Mouse (Mus musculus): ENCODE data around the gene Rhobtb1. TPM values are rescaled to one million over a fixed set of nuclear protein-coding genes. Genes with fewer than 3 reads are reported as not detected.

Gene Rhobtb1
- polyA plus RNA-seq, 1 experiment: 7.5 TPM

GRCm38 (mm10) chr10:69179341-69179740, 28.1 kb downstream of the Rhobtb1 start:
- H3K36me3 ChIP-seq (ENCODE audit: control insufficient read depth, insufficient read depth): no peaks in the 10 kb centered on the region
- no peak overlapping the region for H3K4me2 ChIP-seq (ENCODE audit: low read depth)
- no peak overlapping the region for H3K4me3 ChIP-seq
- no peak overlapping the region for H3ac ChIP-seq (ENCODE audit: control insufficient read depth, insufficient read length)
- no peak for TF ChIP-seq POLR2A (IDR thresholded peaks at IDR 0.05; ENCODE audit: insufficient read length, low read depth)
- TF ChIP-seq MAX (IDR thresholded peaks at IDR 0.05; ENCODE audit: low read depth): no peak
- no peak for TF ChIP-seq SRF (IDR thresholded peaks at IDR 0.05; ENCODE audit: control insufficient read depth, insufficient read length, low read depth)
- TF ChIP-seq MYOD1 (IDR thresholded peaks at IDR 0.05; ENCODE audit: control insufficient read depth in 1 of 3, insufficient read length in 2 of 3, low read depth in 2 of 3): no peak
- TF ChIP-seq CEBPB (IDR thresholded peaks at IDR 0.05; ENCODE audit: insufficient read depth, poor library complexity, severe bottlenecking): no peak
- no peak for TF ChIP-seq USF1 (IDR thresholded peaks at IDR 0.05; ENCODE audit: low read depth)
- no peak for TF ChIP-seq POLR2AphosphoS2 (IDR thresholded peaks at IDR 0.05; ENCODE audit: insufficient read length, low read depth)
- TF ChIP-seq TCF3 (IDR thresholded peaks at IDR 0.05; ENCODE audit: insufficient read length, low read depth): no peak
- no peak for TF ChIP-seq E2F4 (IDR thresholded peaks at IDR 0.05; ENCODE audit: insufficient read depth)
- TF ChIP-seq TCF12 (IDR thresholded peaks at IDR 0.05; ENCODE audit: insufficient read depth, poor library complexity, severe bottlenecking): no peak
- TF ChIP-seq REST (IDR thresholded peaks at IDR 0.05; ENCODE audit: insufficient read depth, insufficient read length): no peak
- no peak for TF ChIP-seq MYOG (IDR thresholded peaks at IDR 0.05; ENCODE audit: control insufficient read depth in 1 of 3, insufficient read depth in 1 of 3, insufficient read length in 2 of 3, low read depth in 2 of 3)
- no peaks in the 10 kb centered on the region for H3K79me2 ChIP-seq (ENCODE audit: control insufficient read depth, insufficient read depth)
- H3K27me3 ChIP-seq (ENCODE audit: control insufficient read depth, insufficient read depth, insufficient read length): no peaks in the 10 kb centered on the region

GRCm38 (mm10) chr10:69180997-69181396, 29.8 kb downstream of the Rhobtb1 start:
- no peak overlapping the region for H3ac ChIP-seq (ENCODE audit: control insufficient read depth, insufficient read length)
- no peaks in the 10 kb centered on the region for H3K27me3 ChIP-seq (ENCODE audit: control insufficient read depth, insufficient read depth, insufficient read length)
- no peak for TF ChIP-seq REST (IDR thresholded peaks at IDR 0.05; ENCODE audit: insufficient read depth, insufficient read length)
- TF ChIP-seq CEBPB (IDR thresholded peaks at IDR 0.05; ENCODE audit: insufficient read depth, poor library complexity, severe bottlenecking): peak; percentile 71; the same call in 1 of the 2 replicates
- TF ChIP-seq MAX (IDR thresholded peaks at IDR 0.05; ENCODE audit: low read depth): no peak
- TF ChIP-seq TCF12 (IDR thresholded peaks at IDR 0.05; ENCODE audit: insufficient read depth, poor library complexity, severe bottlenecking): no peak
- no peak for TF ChIP-seq E2F4 (IDR thresholded peaks at IDR 0.05; ENCODE audit: insufficient read depth)
- TF ChIP-seq MYOG (IDR thresholded peaks at IDR 0.05; ENCODE audit: control insufficient read depth in 1 of 3, insufficient read depth in 1 of 3, insufficient read length in 2 of 3, low read depth in 2 of 3): no peak

GRCm38 (mm10) chr10:69184903-69185302, 33.7 kb downstream of the Rhobtb1 start:
- Histone ChIP-seq H3K79me2 (ENCODE audit: control insufficient read depth, insufficient read depth) (no peaks in the 10 kb centered on the region), H3K27me3 (ENCODE audit: control insufficient read depth, insufficient read depth, insufficient read length) (no peaks in the 10 kb centered on the region), H3K4me2 (ENCODE audit: low read depth) (peak overlapping the region; percentile 88)

More at GRCm38 (mm10) chr10:69180997-69181396, 29.8 kb downstream of the Rhobtb1 start:
- Histone ChIP-seq H3K36me3 (ENCODE audit: control insufficient read depth, insufficient read depth) (no peaks in the 10 kb centered on the region), H3K4me2 (ENCODE audit: low read depth) (peak overlapping the region; percentile 0), H3K79me2 (ENCODE audit: control insufficient read depth, insufficient read depth) (no peaks in the 10 kb centered on the region), H3K4me3 (no peak overlapping the region)

GRCm38 (mm10) chr10:69185431-69185830, 34.2 kb downstream of the Rhobtb1 start:
- TF ChIP-seq SRF (IDR thresholded peaks at IDR 0.05; ENCODE audit: control insufficient read depth, insufficient read length, low read depth): no peak
- no peak for TF ChIP-seq POLR2A (IDR thresholded peaks at IDR 0.05; ENCODE audit: insufficient read length, low read depth)
- no peaks in the 10 kb centered on the region for H3K27me3 ChIP-seq (ENCODE audit: control insufficient read depth, insufficient read depth, insufficient read length)
- no peak overlapping the region for H3ac ChIP-seq (ENCODE audit: control insufficient read depth, insufficient read length)
- peak overlapping the region; percentile 88 for H3K4me2 ChIP-seq (ENCODE audit: low read depth)
- peak overlapping the region; percentile 0 for H3K4me3 ChIP-seq
- no peaks in the 10 kb centered on the region for H3K36me3 ChIP-seq (ENCODE audit: control insufficient read depth, insufficient read depth)
- H3K79me2 ChIP-seq (ENCODE audit: control insufficient read depth, insufficient read depth): no peaks in the 10 kb centered on the region

More at GRCm38 (mm10) chr10:69184903-69185302, 33.7 kb downstream of the Rhobtb1 start:
- H3ac ChIP-seq (ENCODE audit: control insufficient read depth, insufficient read length): no peak overlapping the region
- H3K4me3 ChIP-seq: peak overlapping the region; percentile 0
- no peaks in the 10 kb centered on the region for H3K36me3 ChIP-seq (ENCODE audit: control insufficient read depth, insufficient read depth)
- TF ChIP-seq POLR2A (IDR thresholded peaks at IDR 0.05; ENCODE audit: insufficient read length, low read depth) (no peak), REST (IDR thresholded peaks at IDR 0.05; ENCODE audit: insufficient read depth, insufficient read length) (no peak), CEBPB (IDR thresholded peaks at IDR 0.05; ENCODE audit: insufficient read depth, poor library complexity, severe bottlenecking) (no peak), TCF12 (IDR thresholded peaks at IDR 0.05; ENCODE audit: insufficient read depth, poor library complexity, severe bottlenecking) (no peak), MAX (IDR thresholded peaks at IDR 0.05; ENCODE audit: low read depth) (no peak), MYOG (IDR thresholded peaks at IDR 0.05; ENCODE audit: control insufficient read depth in 1 of 3, insufficient read depth in 1 of 3, insufficient read length in 2 of 3, low read depth in 2 of 3) (no peak), MYOD1 (IDR thresholded peaks at IDR 0.05; ENCODE audit: control insufficient read depth in 1 of 3, insufficient read length in 2 of 3, low read depth in 2 of 3) (no peak), POLR2AphosphoS2 (IDR thresholded peaks at IDR 0.05; ENCODE audit: insufficient read length, low read depth) (no peak), E2F4 (IDR thresholded peaks at IDR 0.05; ENCODE audit: insufficient read depth) (no peak), USF1 (IDR thresholded peaks at IDR 0.05; ENCODE audit: low read depth) (no peak), SRF (IDR thresholded peaks at IDR 0.05; ENCODE audit: control insufficient read depth, insufficient read length, low read depth) (no peak), TCF3 (IDR thresholded peaks at IDR 0.05; ENCODE audit: insufficient read length, low read depth) (no peak)
